Mouse (Mus musculus): ENCODE results near the gene Prpf31. TPM values are rescaled to one million over a fixed set of nuclear protein-coding genes. Genes with fewer than 3 reads are reported as not detected.

The Prpf31 gene
- total RNA-seq (2014; rRNA removed) (7.9 and 9.3 TPM in 2 replicates), polyA plus RNA-seq (2012; rRNA removed) (9.5 and 13.0 TPM in 2 replicates)

DNA sequence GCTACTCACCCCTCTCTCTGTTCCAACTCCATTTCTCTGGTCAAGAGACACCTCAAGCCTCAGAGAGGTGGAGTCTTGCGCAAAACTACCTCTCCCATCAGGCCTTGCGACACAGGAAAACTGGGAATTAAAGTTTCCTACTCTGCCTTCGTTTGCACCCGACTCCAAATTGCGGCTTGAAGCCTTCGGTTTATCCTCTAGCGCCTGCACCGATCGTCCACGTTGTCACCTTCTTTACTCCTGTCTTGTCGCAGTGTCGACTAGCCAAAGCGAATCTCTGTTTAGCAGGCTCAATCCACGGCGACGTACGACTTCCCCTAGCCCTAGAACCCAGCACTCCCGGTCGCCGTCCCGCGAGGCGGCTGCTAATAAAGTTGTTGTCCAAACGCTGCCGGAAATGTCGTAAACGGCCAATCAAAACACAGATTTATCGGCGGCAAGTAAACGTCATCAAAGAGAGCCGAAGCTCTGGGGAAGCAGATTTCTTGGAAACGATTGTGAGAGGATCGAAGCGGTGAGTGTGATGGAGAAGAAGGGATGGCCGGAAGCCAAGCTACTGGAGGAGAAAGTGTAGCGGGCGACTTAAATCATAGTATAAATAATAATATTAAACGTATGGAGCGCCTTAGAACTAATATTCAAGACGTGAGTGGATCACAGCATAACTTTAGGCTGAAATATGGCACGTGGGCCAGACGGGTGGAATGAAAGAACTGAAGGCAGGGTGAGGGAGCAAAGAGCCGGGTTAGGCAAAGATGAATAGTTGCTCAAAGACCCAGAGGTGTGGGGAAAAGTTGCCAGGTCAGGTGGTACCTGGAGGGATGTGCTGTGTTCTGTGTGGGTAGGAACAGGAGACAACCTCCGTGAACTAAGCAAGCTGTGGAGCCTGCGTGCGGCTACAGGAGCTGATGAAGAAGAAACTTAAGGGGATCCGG, at the start of gene Prpf31, which contains the start of gene Tfpt:
Gene Prpf31, plus strand, starts transcription at position 443 of the 935 bp plus-strand sequence.
Gene Tfpt, minus strand, starts transcription at position 387 of the 935 bp plus-strand sequence.
- peak within 1 kb of the TSS; percentile 62 for H3K9ac ChIP-seq (ENCODE audit: low read depth, low read length)
- H3K4me3 ChIP-seq (ENCODE audit: insufficient read depth, low read depth, low read length) = peak within 1 kb of the TSS; percentile 51
- no peaks in the 10 kb centered on the region for H3K27me3 ChIP-seq (ENCODE audit: control insufficient read depth, insufficient read depth, low read length)
- H3K79me2 ChIP-seq (ENCODE audit: control insufficient read depth, insufficient read depth, low read length) = peaks cover 16% of the 10 kb centered on the region
- DNase-seq (ENCODE audit: extremely low read depth, low read depth, low spot score) = peak; percentile 93
- peaks cover 12% of the 10 kb centered on the region for H3K4me1 ChIP-seq (ENCODE audit: control insufficient read depth, insufficient read depth, low read length)
- no peaks in the 10 kb centered on the region for H3K36me3 ChIP-seq (ENCODE audit: control insufficient read depth, insufficient read depth, low read length)
- no peak for TF ChIP-seq CTCF (IDR thresholded peaks at IDR 0.05; ENCODE audit: low read depth, low read length)
- no peak for TF ChIP-seq POLR2A (IDR thresholded peaks at IDR 0.05; ENCODE audit: extremely low read depth, insufficient read depth, low read length)
- H3K27ac ChIP-seq (replicated peaks; ENCODE audit: insufficient read depth, low read depth, low read length) = peak within 1 kb of the TSS; percentile 59
- WGBS = under 1% methylated on average over 47 of the region's 47 CpGs

DNA sequence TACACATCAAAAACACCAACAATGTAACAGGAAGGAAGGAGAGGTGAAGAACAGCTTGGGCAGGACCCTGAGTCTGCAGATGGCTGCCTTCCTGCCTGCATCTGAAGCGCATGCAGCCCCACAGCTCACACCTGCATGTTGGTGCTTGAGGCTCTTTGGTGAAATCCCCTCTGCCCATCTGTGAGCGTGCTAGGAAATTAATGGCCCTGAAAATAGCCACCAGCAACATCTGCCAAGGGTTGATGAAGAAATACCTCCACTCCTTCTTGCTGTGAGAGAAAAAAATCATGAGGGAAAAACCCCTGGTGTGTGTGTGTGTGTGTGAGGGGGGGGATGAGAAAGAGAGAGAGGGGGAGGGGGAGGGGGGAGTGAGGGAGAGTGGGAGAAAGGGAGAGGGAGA, 49.8 kb upstream of the Prpf31 start:
- Histone ChIP-seq H3K79me2 (ENCODE audit: control insufficient read depth, insufficient read depth, low read length) (no peaks in the 10 kb centered on the region), H3K4me1 (ENCODE audit: control insufficient read depth, insufficient read depth, low read length) (no peaks in the 10 kb centered on the region), H3K36me3 (ENCODE audit: control insufficient read depth, insufficient read depth, low read length) (no peaks in the 10 kb centered on the region), H3K4me3 (ENCODE audit: insufficient read depth, low read depth, low read length) (no peak overlapping the region), H3K27me3 (ENCODE audit: control insufficient read depth, insufficient read depth, low read length) (no peaks in the 10 kb centered on the region), H3K9ac (ENCODE audit: low read depth, low read length) (no peak overlapping the region), H3K27ac (replicated peaks; ENCODE audit: insufficient read depth, low read depth, low read length) (no peak overlapping the region)
- WGBS = 66% methylated on average over 2 of the region's 2 CpGs
- no peak for DNase-seq (ENCODE audit: extremely low read depth, low read depth, low spot score)
- TF ChIP-seq CTCF (IDR thresholded peaks at IDR 0.05; ENCODE audit: low read depth, low read length) (no peak), POLR2A (IDR thresholded peaks at IDR 0.05; ENCODE audit: extremely low read depth, insufficient read depth, low read length) (no peak)

DNA sequence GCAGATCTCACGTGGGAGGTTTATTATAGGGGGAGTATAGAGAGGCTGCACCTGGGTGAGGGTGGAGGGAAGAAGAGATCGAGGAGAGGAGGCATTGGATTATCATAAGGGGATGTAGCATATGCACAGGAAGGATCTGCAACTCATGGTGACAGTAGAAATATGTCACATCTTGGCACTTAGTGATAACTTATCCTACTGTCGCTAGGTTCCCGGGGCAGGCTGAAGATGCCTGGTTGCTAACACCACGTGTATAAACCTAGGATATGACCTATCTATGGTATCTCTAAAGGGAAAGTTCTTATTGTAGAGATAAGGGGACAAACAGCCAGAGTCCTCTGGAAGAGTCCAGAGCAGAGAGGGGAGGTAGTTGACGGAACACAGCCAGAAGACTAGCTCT, 44.0 kb upstream of the Prpf31 start:
- no peak for DNase-seq (ENCODE audit: extremely low read depth, low read depth, low spot score)
- 24% methylated on average over 6 of the region's 6 CpGs for WGBS
- Histone ChIP-seq H3K27me3 (ENCODE audit: control insufficient read depth, insufficient read depth, low read length) (no peaks in the 10 kb centered on the region), H3K4me3 (ENCODE audit: insufficient read depth, low read depth, low read length) (no peak overlapping the region), H3K79me2 (ENCODE audit: control insufficient read depth, insufficient read depth, low read length) (no peaks in the 10 kb centered on the region), H3K36me3 (ENCODE audit: control insufficient read depth, insufficient read depth, low read length) (no peaks in the 10 kb centered on the region), H3K4me1 (ENCODE audit: control insufficient read depth, insufficient read depth, low read length) (no peaks in the 10 kb centered on the region), H3K9ac (ENCODE audit: low read depth, low read length) (no peak overlapping the region), H3K27ac (replicated peaks; ENCODE audit: insufficient read depth, low read depth, low read length) (no peak overlapping the region)
- TF ChIP-seq CTCF (IDR thresholded peaks at IDR 0.05; ENCODE audit: low read depth, low read length) = no peak
- TF ChIP-seq POLR2A (IDR thresholded peaks at IDR 0.05; ENCODE audit: extremely low read depth, insufficient read depth, low read length) = no peak

DNA sequence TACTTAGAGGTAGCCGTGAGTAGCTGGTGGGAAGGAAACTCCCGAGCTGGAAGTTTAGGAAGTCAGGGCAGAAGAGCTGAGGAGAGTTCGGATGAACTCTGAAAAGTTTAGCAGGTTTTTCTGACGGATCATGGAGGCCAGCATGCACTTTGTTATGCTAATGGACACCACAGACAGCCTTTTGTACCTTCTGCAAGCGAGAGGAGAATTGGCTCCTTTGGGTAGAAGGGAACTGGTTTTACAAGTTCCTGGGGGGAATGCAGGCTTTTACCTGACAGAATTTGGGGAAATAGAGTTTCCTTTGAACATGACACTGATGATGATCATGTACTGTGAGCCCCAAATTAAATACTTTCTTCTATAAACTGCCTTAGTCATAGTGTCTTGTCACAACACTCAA, 43.5 kb upstream of the Prpf31 start:
- Histone ChIP-seq H3K79me2 (ENCODE audit: control insufficient read depth, insufficient read depth, low read length) (no peaks in the 10 kb centered on the region), H3K4me3 (ENCODE audit: insufficient read depth, low read depth, low read length) (no peak overlapping the region), H3K27me3 (ENCODE audit: control insufficient read depth, insufficient read depth, low read length) (no peaks in the 10 kb centered on the region), H3K4me1 (ENCODE audit: control insufficient read depth, insufficient read depth, low read length) (no peaks in the 10 kb centered on the region), H3K27ac (replicated peaks; ENCODE audit: insufficient read depth, low read depth, low read length) (no peak overlapping the region), H3K9ac (ENCODE audit: low read depth, low read length) (no peak overlapping the region), H3K36me3 (ENCODE audit: control insufficient read depth, insufficient read depth, low read length) (no peaks in the 10 kb centered on the region)
- no peak for DNase-seq (ENCODE audit: extremely low read depth, low read depth, low spot score)
- TF ChIP-seq POLR2A (IDR thresholded peaks at IDR 0.05; ENCODE audit: extremely low read depth, insufficient read depth, low read length) (no peak), CTCF (IDR thresholded peaks at IDR 0.05; ENCODE audit: low read depth, low read length) (no peak)
- 24% methylated on average over 5 of the region's 5 CpGs for WGBS

DNA sequence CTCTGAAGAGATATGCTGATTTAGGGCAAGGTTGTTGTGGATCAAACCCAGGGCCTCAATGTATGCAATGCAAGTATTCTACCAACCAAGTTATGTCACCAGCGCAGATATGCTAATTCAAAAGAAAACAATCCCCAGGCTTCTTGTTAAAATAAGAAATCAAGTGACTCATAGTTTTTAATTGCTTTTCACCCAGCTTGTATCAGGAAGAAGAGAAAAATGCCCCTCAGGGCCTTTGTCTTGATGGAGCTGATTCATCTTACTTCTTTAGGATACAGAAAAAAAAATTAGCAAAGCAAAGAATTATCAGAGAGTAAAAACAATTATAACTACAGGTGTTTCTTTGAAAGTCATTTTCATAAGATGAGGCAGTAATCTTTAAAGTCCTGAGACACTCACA, 42.5 kb upstream of the Prpf31 start:
- WGBS = 98% methylated on average over 1 of the region's 1 CpGs
- H3K4me1 ChIP-seq (ENCODE audit: control insufficient read depth, insufficient read depth, low read length) = no peaks in the 10 kb centered on the region

DNA sequence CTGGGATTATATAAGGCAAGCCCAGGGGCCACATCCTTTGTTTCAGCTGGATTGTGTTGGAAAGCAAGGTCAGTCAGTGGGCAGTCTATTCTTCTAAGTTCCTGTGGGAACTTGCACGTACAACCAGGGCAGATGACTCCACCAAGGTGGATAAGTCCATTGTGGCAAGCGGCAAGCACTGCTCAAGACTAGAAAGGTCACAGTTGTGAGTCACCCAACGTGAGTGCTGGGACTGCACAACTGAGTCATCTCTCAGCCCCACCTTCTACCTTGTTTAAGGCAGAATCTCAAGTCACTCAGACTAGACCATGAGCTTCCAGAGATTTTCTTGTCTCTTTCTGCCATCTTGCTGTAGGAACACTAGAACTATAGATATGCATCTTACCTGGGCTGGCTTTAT, 39.2 kb upstream of the Prpf31 start:
- H3K9ac ChIP-seq (ENCODE audit: low read depth, low read length) = no peak overlapping the region
- H3K4me3 ChIP-seq (ENCODE audit: insufficient read depth, low read depth, low read length) = no peak overlapping the region
- DNase-seq (ENCODE audit: extremely low read depth, low read depth, low spot score) = no peak
- no peaks in the 10 kb centered on the region for H3K36me3 ChIP-seq (ENCODE audit: control insufficient read depth, insufficient read depth, low read length)
- no peaks in the 10 kb centered on the region for H3K79me2 ChIP-seq (ENCODE audit: control insufficient read depth, insufficient read depth, low read length)
- no peak for TF ChIP-seq POLR2A (IDR thresholded peaks at IDR 0.05; ENCODE audit: extremely low read depth, insufficient read depth, low read length)
- TF ChIP-seq CTCF (IDR thresholded peaks at IDR 0.05; ENCODE audit: low read depth, low read length) = no peak
- H3K27ac ChIP-seq (replicated peaks; ENCODE audit: insufficient read depth, low read depth, low read length) = no peak overlapping the region
- 80% methylated on average over 3 of the region's 3 CpGs for WGBS
- H3K4me1 ChIP-seq (ENCODE audit: control insufficient read depth, insufficient read depth, low read length) = no peaks in the 10 kb centered on the region
- H3K27me3 ChIP-seq (ENCODE audit: control insufficient read depth, insufficient read depth, low read length) = no peaks in the 10 kb centered on the region

More for the DNA sequence above, 42.5 kb upstream of the Prpf31 start:
- Histone ChIP-seq H3K27ac (replicated peaks; ENCODE audit: insufficient read depth, low read depth, low read length) (no peak overlapping the region), H3K79me2 (ENCODE audit: control insufficient read depth, insufficient read depth, low read length) (no peaks in the 10 kb centered on the region), H3K9ac (ENCODE audit: low read depth, low read length) (no peak overlapping the region), H3K27me3 (ENCODE audit: control insufficient read depth, insufficient read depth, low read length) (no peaks in the 10 kb centered on the region), H3K4me3 (ENCODE audit: insufficient read depth, low read depth, low read length) (no peak overlapping the region), H3K36me3 (ENCODE audit: control insufficient read depth, insufficient read depth, low read length) (no peaks in the 10 kb centered on the region)
- no peak for TF ChIP-seq POLR2A (IDR thresholded peaks at IDR 0.05; ENCODE audit: extremely low read depth, insufficient read depth, low read length)
- TF ChIP-seq CTCF (IDR thresholded peaks at IDR 0.05; ENCODE audit: low read depth, low read length) = no peak
- no peak for DNase-seq (ENCODE audit: extremely low read depth, low read depth, low spot score)

Measured in liver, adult 2 months (tissue).